Mouse (Mus musculus) olfactory bulb, adult 2 months (tissue): ENCODE results near the gene Adgrg1.

Experiments
- CTCF ChIP-seq: fragments of 200-500 bp; IDR thresholded peaks from 2 replicates; pipeline ENCODE4 v1.5.1; 2012; ENCODE audit warnings: low read depth, mild to moderate bottlenecking, low read length, moderate library complexity; ENCODE audit not compliant: insufficient read depth
- POLR2A ChIP-seq: fragments of 200-500 bp; IDR thresholded peaks from 2 replicates; pipeline ENCODE4 v1.6.1; 2012; ENCODE audit warnings: mild to moderate bottlenecking, low read depth, low read length, moderate library complexity; ENCODE audit not compliant: insufficient read depth

GRCm38 (mm10) chr8:95049636-95050035 lies 75.1 kb downstream of the Adgrg1 start:
- no peak for TF ChIP-seq CTCF
- TF ChIP-seq POLR2A = no peak
